Mouse (Mus musculus) mouse embryonic stem cell (cell line): ENCODE measurements around the gene Arhgef25.

ENCODE experiments used
- in situ Hi-C, 2 experiments: fragments of 300-500 bp; cut with MboI; formaldehyde crosslinking; loops; 1 replicate in 1 of 2; 3 replicates in 1 of 2; pipeline ENCODE4 v1.14.3; 2019 to 2020; ENCODE audit warnings: low sequenced_read_pairs in 2 of 2, low pct_unique_long_range_greater_than_20kb in 1 of 2, mixed read lengths in 1 of 2; ENCODE audit not compliant: unreplicated experiment in 1 of 2

The Arhgef25 gene

GRCm38 (mm10) chr10:127189651-127190381, at the start of gene Arhgef25:
Gene Arhgef25, minus strand, starts transcription at chr10:127190083.
- in situ Hi-C loops = loop anchor here in 1 of 2 experiments (5.0 to 10.0 kb wide), 2 partner anchors 32 to 55 kb away; no protein-coding TSS in a partner anchor

- in situ Hi-C loops = no loop called here
Observed at GRCm38 (mm10) chr10:127238241-127238824, 48.5 kb upstream of the Arhgef25 start.

- in situ Hi-C loops = no loop called here
Observed at GRCm38 (mm10) chr10:127236541-127236940, 46.7 kb upstream of the Arhgef25 start.

GRCm38 (mm10) chr10:127233141-127233540, 43.3 kb upstream of the Arhgef25 start:
- in situ Hi-C loops = no loop called here

- in situ Hi-C loops = no loop called here
Observed at GRCm38 (mm10) chr10:127231741-127232140, 41.9 kb upstream of the Arhgef25 start.

- in situ Hi-C loops = no loop called here
Observed at GRCm38 (mm10) chr10:127230693-127231092, 40.8 kb upstream of the Arhgef25 start.

GRCm38 (mm10) chr10:127228897-127229296, 39.0 kb upstream of the Arhgef25 start:
- in situ Hi-C loops = no loop called here

GRCm38 (mm10) chr10:127227163-127227562, 37.3 kb upstream of the Arhgef25 start:
- in situ Hi-C loops = no loop called here

GRCm38 (mm10) chr10:127226318-127226895, 36.5 kb upstream of the Arhgef25 start:
- in situ Hi-C loops = no loop called here

- in situ Hi-C loops = no loop called here
Observed at GRCm38 (mm10) chr10:127225732-127226131, 35.8 kb upstream of the Arhgef25 start.

- in situ Hi-C loops = no loop called here
Observed at GRCm38 (mm10) chr10:127225213-127225612, 35.3 kb upstream of the Arhgef25 start.

- in situ Hi-C loops = no loop called here
Observed at GRCm38 (mm10) chr10:127218339-127218738, 28.5 kb upstream of the Arhgef25 start.

GRCm38 (mm10) chr10:127217177-127217576, 27.3 kb upstream of the Arhgef25 start:
- in situ Hi-C loops = no loop called here

GRCm38 (mm10) chr10:127216456-127216855, 26.6 kb upstream of the Arhgef25 start:
- in situ Hi-C loops = no loop called here

- in situ Hi-C loops = no loop called here
Observed at GRCm38 (mm10) chr10:127214422-127214803, 24.5 kb upstream of the Arhgef25 start.

- in situ Hi-C loops = no loop called here
Observed at GRCm38 (mm10) chr10:127213704-127214421, 24.0 kb upstream of the Arhgef25 start.

GRCm38 (mm10) chr10:127213272-127213671, 23.4 kb upstream of the Arhgef25 start:
- in situ Hi-C loops = no loop called here

- in situ Hi-C loops = no loop called here
Observed at GRCm38 (mm10) chr10:127211414-127211854, 21.6 kb upstream of the Arhgef25 start, which contains the start of gene Pip4k2c. Gene Pip4k2c, minus strand, starts transcription at chr10:127211585.

GRCm38 (mm10) chr10:127210961-127211405, 21.1 kb upstream of the Arhgef25 start:
- in situ Hi-C loops = no loop called here
